Comparison of ENCODE assay signal across 18 mouse cellular contexts in genomic region chr8:117700699-117701098, GRCm38 (mm10). TPM values are rescaled to one million over a fixed set of nuclear protein-coding genes. Genes with fewer than 3 reads are reported as not detected.
DNase-seq lines count a peak whose midpoint lies in the region; ATAC-seq and TF ChIP-seq lines count a peak whose summit lies in the region.
"Had no signal": no experiment of that assay in that cellular context is flagged by ENCODE, and none has a peak within 500 bp of the region (broad histone marks: within the 10 kb centered on the region; RNA-seq: fewer than 3 reads in every experiment).

No protein-coding gene starts in this region.

- H3K9ac ChIP-seq in kidney, embryonic 15.5 days = no peak overlapping the region
- H3K9ac ChIP-seq in liver, embryonic 12.5 days = no peak overlapping the region
- no peak overlapping the region for H3K9ac ChIP-seq in forebrain, postnatal 0 days
- H3K9ac ChIP-seq: hindbrain, embryonic 15.5 days; lung, embryonic 15.5 days had no signal

- H3K36me3 ChIP-seq in kidney, adult 2 months (ENCODE audit: control insufficient read depth, insufficient read depth, low read length) = no peaks in the 10 kb centered on the region
- H3K36me3 ChIP-seq in kidney, embryonic 15.5 days = no peaks in the 10 kb centered on the region
- no peaks in the 10 kb centered on the region for H3K36me3 ChIP-seq in liver, embryonic 12.5 days
- no peaks in the 10 kb centered on the region for H3K36me3 ChIP-seq in small intestine, adult 2 months (ENCODE audit: control insufficient read depth, insufficient read depth, low read length)
- no peaks in the 10 kb centered on the region for H3K36me3 ChIP-seq in forebrain, postnatal 0 days (ENCODE audit: insufficient read depth)
- H3K36me3 ChIP-seq: hindbrain, embryonic 15.5 days; lung, embryonic 15.5 days; midbrain, embryonic 10.5 days had no signal

- H3K4me1 ChIP-seq in kidney, adult 2 months (ENCODE audit: control insufficient read depth, insufficient read depth, low read length) = peaks cover 4% of the 10 kb centered on the region; the same call in 1 of the 2 replicates
- H3K4me1 ChIP-seq in kidney, embryonic 15.5 days = peaks cover 6% of the 10 kb centered on the region
- H3K4me1 ChIP-seq in liver, embryonic 12.5 days = 0 out of 2 replicates have a peak, but pooled peaks cover 4% of the 10 kb centered on the region
- H3K4me1 ChIP-seq in small intestine, adult 2 months (ENCODE audit: control insufficient read depth, insufficient read depth, insufficient read length, low read length) = peaks cover 31% of the 10 kb centered on the region
- no peaks in the 10 kb centered on the region for H3K4me1 ChIP-seq in forebrain, postnatal 0 days (ENCODE audit: insufficient read depth)
- H3K4me1 ChIP-seq: lung, embryonic 15.5 days had no signal

- TF ChIP-seq POLR2A in kidney, adult 2 months (IDR thresholded peaks at IDR 0.05; ENCODE audit: low read depth, low read length) = no peak
- TF ChIP-seq POLR2A in small intestine, adult 2 months (IDR thresholded peaks at IDR 0.05; ENCODE audit: low read depth, low read length) = no peak

- peak overlapping the region; percentile 35 for H3K27ac ChIP-seq in kidney, adult 2 months (ENCODE audit: insufficient read depth, low read depth, low read length)
- H3K27ac ChIP-seq in kidney, embryonic 15.5 days = no peak overlapping the region
- H3K27ac ChIP-seq in liver, embryonic 12.5 days = peak overlapping the region; percentile 37
- peak overlapping the region; percentile 99 for H3K27ac ChIP-seq in small intestine, adult 2 months (ENCODE audit: insufficient read depth, low read depth, low read length)
- H3K27ac ChIP-seq in forebrain, postnatal 0 days (ENCODE audit: low read depth, low read length) = no peak overlapping the region
- H3K27ac ChIP-seq: hindbrain, embryonic 15.5 days; lung, embryonic 15.5 days; midbrain, embryonic 10.5 days had no signal

- DNase-seq in kidney, adult 2 months = peak; percentile 50
- DNase-seq in thymus, adult 18-20 months = no peak
- no peak for DNase-seq in forebrain, postnatal 0 days
- DNase-seq in lung, postnatal 14 days = no peak
- DNase-seq: cerebellum, adult 11-12 months; layer of hippocampus, postnatal 36 days; left cerebral cortex, postnatal 4 days; right cerebral cortex, adult 18-20 months had no signal

- H3K4me2 ChIP-seq in kidney, embryonic 15.5 days = no peak overlapping the region
- peak overlapping the region; percentile 37 for H3K4me2 ChIP-seq in liver, embryonic 12.5 days
- H3K4me2 ChIP-seq in forebrain, postnatal 0 days (ENCODE audit: low read depth) = no peak overlapping the region
- H3K4me2 ChIP-seq: hindbrain, embryonic 15.5 days; lung, embryonic 15.5 days had no signal

- no peak for ATAC-seq in kidney, embryonic 15.5 days (replicated peaks; ENCODE audit: low FRiP score)
- ATAC-seq in common myeloid progenitor, adult 5-6 weeks (replicated peaks; ENCODE audit: low read depth, poor library complexity, severe bottlenecking) = peak; percentile 46; the same call in 1 of the 2 replicates
- ATAC-seq in liver, embryonic 12.5 days = peak; percentile 53; the same call in 1 of the 2 replicates
- no peak for ATAC-seq in forebrain, postnatal 0 days

- no peaks in the 10 kb centered on the region for H3K27me3 ChIP-seq in kidney, adult 2 months (replicated peaks; ENCODE audit: control insufficient read depth, insufficient read depth, low read length)
- no peaks in the 10 kb centered on the region for H3K27me3 ChIP-seq in kidney, embryonic 15.5 days
- no peaks in the 10 kb centered on the region for H3K27me3 ChIP-seq in liver, embryonic 12.5 days (replicated peaks)
- H3K27me3 ChIP-seq in small intestine, adult 2 months (ENCODE audit: control insufficient read depth, insufficient read depth, low read length) = no peaks in the 10 kb centered on the region
- 0 out of 2 replicates have a peak, but pooled peaks cover 3% of the 10 kb centered on the region for H3K27me3 ChIP-seq in forebrain, postnatal 0 days (ENCODE audit: insufficient read depth, low read length)
- H3K27me3 ChIP-seq: hindbrain, embryonic 15.5 days; lung, embryonic 15.5 days had no signal

- no peaks in the 10 kb centered on the region for H3K9me3 ChIP-seq in kidney, embryonic 15.5 days (replicated peaks)
- no peaks in the 10 kb centered on the region for H3K9me3 ChIP-seq in liver, embryonic 12.5 days (replicated peaks)
- H3K9me3 ChIP-seq in forebrain, postnatal 0 days (ENCODE audit: low read length) = no peaks in the 10 kb centered on the region
- H3K9me3 ChIP-seq: hindbrain, embryonic 15.5 days; lung, embryonic 15.5 days; midbrain, embryonic 10.5 days had no signal

- no peak for TF ChIP-seq CTCF in kidney, adult 2 months (conservative IDR thresholded peaks at IDR 0.05; ENCODE audit: insufficient read depth, insufficient read length, low read depth, low read length)
- no peak for TF ChIP-seq CTCF in small intestine, adult 2 months (IDR thresholded peaks at IDR 0.05; ENCODE audit: extremely low read depth, insufficient read length, insufficient replicate concordance, low read depth, low read length)
- no peak for TF ChIP-seq CTCF in forebrain, postnatal 0 days (IDR thresholded peaks at IDR 0.05; ENCODE audit: low read depth)

- 66% methylated on average over 8 of the region's 8 CpGs for WGBS in kidney, adult 2 months
- WGBS in kidney, embryonic 15.5 days = 64% methylated on average over 8 of the region's 8 CpGs
- 55% methylated on average over 8 of the region's 8 CpGs for WGBS in liver, embryonic 12.5 days (ENCODE audit: insufficient replicate concordance)
- WGBS in small intestine, adult 2 months = 16% methylated on average over 8 of the region's 8 CpGs
- 18% methylated on average over 8 of the region's 8 CpGs for WGBS in forebrain, postnatal 0 days

- H3K4me3 ChIP-seq in kidney, adult 2 months (ENCODE audit: insufficient read depth, low read depth, low read length) = no peak overlapping the region
- no peak overlapping the region for H3K4me3 ChIP-seq in kidney, embryonic 15.5 days (replicated peaks)
- no peak overlapping the region for H3K4me3 ChIP-seq in liver, embryonic 12.5 days
- H3K4me3 ChIP-seq in small intestine, adult 2 months (ENCODE audit: low read depth, low read length) = peak overlapping the region; percentile 31; the same call in 1 of the 2 replicates
- H3K4me3 ChIP-seq in forebrain, postnatal 0 days (ENCODE audit: low read depth, low read length) = no peak overlapping the region
- H3K4me3 ChIP-seq: hindbrain, embryonic 15.5 days; lung, embryonic 15.5 days; midbrain, embryonic 10.5 days; myocyte had no signal

RNA-seq across cellular contexts. Expression of gene Hsd17b2, which starts 1.0 kb away (rescaled TPM):
- 3.0 and 4.2 TPM in 2 replicates for polyA plus RNA-seq in kidney, adult 2 months (2012; rRNA removed)
- 2.2 and 2.6 TPM in 2 replicates for polyA plus RNA-seq in kidney, embryonic 15.5 days (2015; fragmentation: Nextera tagmentation; extraction: Ambion mirVana)
- not detected in 2 replicates for total RNA-seq in common myeloid progenitor, adult 5-6 weeks (2017)
- 20.9 and 23.6 TPM in 2 replicates for polyA plus RNA-seq in liver, embryonic 12.5 days (2016; fragmentation: Nextera tagmentation; extraction: Ambion mirVana)
- polyA plus RNA-seq in small intestine, adult 2 months (2012; rRNA removed) = 14.0 and 85.7 TPM in 2 replicates
- not detected in 2 replicates for total RNA-seq in forebrain, postnatal 0 days (2014; rRNA removed)
- polyA plus RNA-seq in forebrain, postnatal 0 days (2015; fragmentation: Nextera tagmentation; extraction: Ambion mirVana) = 0.14 TPM in 1 of 2 replicates, not detected in the other
- total RNA-seq: adrenal gland, adult 18-20 months; layer of hippocampus, postnatal 36 days; left cerebral cortex, postnatal 4 days had no signal
- polyA plus RNA-seq: forebrain, embryonic 11.5 days; myocyte had no signal

RNA-seq across cellular contexts. Expression of gene Sdr42e1, which starts 27.2 kb away (rescaled TPM):
- 6.6 and 7.4 TPM in 2 replicates for polyA plus RNA-seq in kidney, adult 2 months (2012; rRNA removed)
- polyA plus RNA-seq in kidney, embryonic 15.5 days (2015; fragmentation: Nextera tagmentation; extraction: Ambion mirVana) = 2.1 and 2.5 TPM in 2 replicates
- total RNA-seq in common myeloid progenitor, adult 5-6 weeks (2017) = 3.5 and 3.7 TPM in 2 replicates
- polyA plus RNA-seq in liver, embryonic 12.5 days (2016; fragmentation: Nextera tagmentation; extraction: Ambion mirVana) = 0.91 and 1.4 TPM in 2 replicates
- 4.4 and 7.4 TPM in 2 replicates for polyA plus RNA-seq in small intestine, adult 2 months (2012; rRNA removed)
- 3.5 and 6.9 TPM in 2 replicates for total RNA-seq in forebrain, postnatal 0 days (2014; rRNA removed)
- polyA plus RNA-seq in forebrain, postnatal 0 days (2015; fragmentation: Nextera tagmentation; extraction: Ambion mirVana) = 1.9 and 2.8 TPM in 2 replicates
- polyA plus RNA-seq: forebrain, embryonic 11.5 days had no signal

Comparison
In these comparisons a context has a peak if more than half of its experiments do, and no peak if none do; other contexts are left out.
1. H3K27ac ChIP-seq: peak in kidney, adult 2 months (single experiment), liver, embryonic 12.5 days (single experiment) and small intestine, adult 2 months (single experiment); none in kidney, embryonic 15.5 days (single experiment) and forebrain, postnatal 0 days (single experiment).
2. ATAC-seq: peak in common myeloid progenitor, adult 5-6 weeks (single experiment) and liver, embryonic 12.5 days (single experiment); none in kidney, embryonic 15.5 days (single experiment) and forebrain, postnatal 0 days (single experiment).